Mouse (Mus musculus): ENCODE results near the gene Scrt2. TPM values are rescaled to one million over a fixed set of nuclear protein-coding genes. Genes with fewer than 3 reads are reported as not detected.

Scrt2 gene
- polyA plus RNA-seq, 1 experiment: 0.16 TPM

- Histone ChIP-seq H3K27me3 (ENCODE audit: control insufficient read depth, insufficient read depth, low read length) (peaks cover 6% of the 10 kb centered on the region; the same call in 1 of the 2 replicates), H3K36me3 (ENCODE audit: control insufficient read depth, insufficient read depth, low read length) (no peaks in the 10 kb centered on the region), H3K4me1 (replicated peaks; ENCODE audit: control insufficient read depth, insufficient read depth, low read length) (no peaks in the 10 kb centered on the region; the same call in 1 of the 2 replicates), H3K27ac (ENCODE audit: control insufficient read depth, insufficient read depth, low read length) (no peak within 1 kb of the TSS), H3K4me3 (ENCODE audit: control insufficient read depth, insufficient read depth, low read length) (0 out of 2 replicates have a peak within 1 kb of the TSS, but pooled peaks have one; percentile 3)
- WGBS: 2% methylated on average over 118 of the region's 118 CpGs
- no peak for DNase-seq
- no peak for TF ChIP-seq CTCF (IDR thresholded peaks at IDR 0.05; ENCODE audit: borderline replicate concordance, control insufficient read depth, extremely low read depth, insufficient read depth, low read length, poor library complexity)
- TF ChIP-seq POLR2A (IDR thresholded peaks at IDR 0.05; ENCODE audit: control insufficient read depth, extremely low read depth, insufficient read depth, low read length, poor library complexity): no peak
Measured at GRCm38 (mm10) chr2:152143279-152144157, 62.2 kb downstream of the Scrt2 start, which contains the start of gene Tcf15. Tcf15 (plus strand) TSS chr2:152143561.

GRCm38 (mm10) chr2:152144158-152144450 is 62.8 kb downstream of the Scrt2 start:
- no peak overlapping the region for H3K4me3 ChIP-seq (ENCODE audit: control insufficient read depth, insufficient read depth, low read length)
- no peak for TF ChIP-seq POLR2A (IDR thresholded peaks at IDR 0.05; ENCODE audit: control insufficient read depth, extremely low read depth, insufficient read depth, low read length, poor library complexity)
- no peak for TF ChIP-seq CTCF (IDR thresholded peaks at IDR 0.05; ENCODE audit: borderline replicate concordance, control insufficient read depth, extremely low read depth, insufficient read depth, low read length, poor library complexity)
- no peak for DNase-seq
- peaks cover 6% of the 10 kb centered on the region; the same call in 1 of the 2 replicates for H3K27me3 ChIP-seq (ENCODE audit: control insufficient read depth, insufficient read depth, low read length)
- H3K27ac ChIP-seq (ENCODE audit: control insufficient read depth, insufficient read depth, low read length): no peak overlapping the region
- no peaks in the 10 kb centered on the region; the same call in 1 of the 2 replicates for H3K4me1 ChIP-seq (replicated peaks; ENCODE audit: control insufficient read depth, insufficient read depth, low read length)
- 31% methylated on average over 9 of the region's 9 CpGs for WGBS
- no peaks in the 10 kb centered on the region for H3K36me3 ChIP-seq (ENCODE audit: control insufficient read depth, insufficient read depth, low read length)

- H3K27me3 ChIP-seq (ENCODE audit: control insufficient read depth, insufficient read depth, low read length): peaks cover 6% of the 10 kb centered on the region; the same call in 1 of the 2 replicates
- no peak overlapping the region for H3K4me3 ChIP-seq (ENCODE audit: control insufficient read depth, insufficient read depth, low read length)
- no peak for TF ChIP-seq POLR2A (IDR thresholded peaks at IDR 0.05; ENCODE audit: control insufficient read depth, extremely low read depth, insufficient read depth, low read length, poor library complexity)
- TF ChIP-seq CTCF (IDR thresholded peaks at IDR 0.05; ENCODE audit: borderline replicate concordance, control insufficient read depth, extremely low read depth, insufficient read depth, low read length, poor library complexity): no peak
- 74% methylated on average over 5 of the region's 5 CpGs for WGBS
- no peaks in the 10 kb centered on the region; the same call in 1 of the 2 replicates for H3K4me1 ChIP-seq (replicated peaks; ENCODE audit: control insufficient read depth, insufficient read depth, low read length)
- DNase-seq: no peak
- H3K27ac ChIP-seq (ENCODE audit: control insufficient read depth, insufficient read depth, low read length): no peak overlapping the region
- no peaks in the 10 kb centered on the region for H3K36me3 ChIP-seq (ENCODE audit: control insufficient read depth, insufficient read depth, low read length)
Measured at GRCm38 (mm10) chr2:152144501-152144900, 63.2 kb downstream of the Scrt2 start.

Other genes starting within 250 kb of the Scrt2 start
- 0.09 TPM in 2 replicates for gene Rspo4, start 238.6 kb upstream of the Scrt2 start, polyA plus RNA-seq (2012; rRNA removed)
- 0.80 TPM in 2 replicates for gene Angpt4, start 170.3 kb upstream of the Scrt2 start, polyA plus RNA-seq (2012; rRNA removed)
- gene Fam110a, start 101.3 kb upstream of the Scrt2 start, polyA plus RNA-seq (2012; rRNA removed): 33.0 and 41.3 TPM in 2 replicates
- gene Slc52a3, start 85.0 kb upstream of the Scrt2 start, polyA plus RNA-seq (2012; rRNA removed): 3.7 and 4.6 TPM in 2 replicates
- 46.8 and 50.3 TPM in 2 replicates for gene Srxn1, start 24.0 kb downstream of the Scrt2 start, polyA plus RNA-seq (2012; rRNA removed)
- 3.4 and 5.0 TPM in 2 replicates for gene Tcf15, start 62.0 kb downstream of the Scrt2 start, polyA plus RNA-seq (2012; rRNA removed)
- gene Csnk2a1, start 145.3 kb downstream of the Scrt2 start, polyA plus RNA-seq (2012; rRNA removed): 34.3 and 36.1 TPM in 2 replicates
- gene Tbc1d20, start 212.3 kb downstream of the Scrt2 start, polyA plus RNA-seq (2012; rRNA removed): 69.7 and 78.2 TPM in 2 replicates